Mouse (Mus musculus) ES-E14 (cell line): Measurements from ENCODE around the gene Col9a1.

Experiments used
- CHD2 ChIP-seq: IDR thresholded peaks from 2 replicates; pipeline ENCODE4 v1.6.1; 2014; ENCODE audit warnings: mild to moderate bottlenecking, low read depth, low read length, inconsistent platforms
- ZC3H11A ChIP-seq: IDR thresholded peaks from 2 replicates; pipeline ENCODE4 v1.6.1; 2012; ENCODE audit warnings: low read depth, mild to moderate bottlenecking, inconsistent platforms, low read length, borderline replicate concordance

- no peak for TF ChIP-seq CHD2
- no peak for TF ChIP-seq ZC3H11A
Observed at GRCm38 (mm10) chr1:24195070-24195840, 17.8 kb downstream of the Col9a1 start.
